Comparison of ENCODE assay signal across 15 mouse cellular contexts in the genomic region with DNA sequence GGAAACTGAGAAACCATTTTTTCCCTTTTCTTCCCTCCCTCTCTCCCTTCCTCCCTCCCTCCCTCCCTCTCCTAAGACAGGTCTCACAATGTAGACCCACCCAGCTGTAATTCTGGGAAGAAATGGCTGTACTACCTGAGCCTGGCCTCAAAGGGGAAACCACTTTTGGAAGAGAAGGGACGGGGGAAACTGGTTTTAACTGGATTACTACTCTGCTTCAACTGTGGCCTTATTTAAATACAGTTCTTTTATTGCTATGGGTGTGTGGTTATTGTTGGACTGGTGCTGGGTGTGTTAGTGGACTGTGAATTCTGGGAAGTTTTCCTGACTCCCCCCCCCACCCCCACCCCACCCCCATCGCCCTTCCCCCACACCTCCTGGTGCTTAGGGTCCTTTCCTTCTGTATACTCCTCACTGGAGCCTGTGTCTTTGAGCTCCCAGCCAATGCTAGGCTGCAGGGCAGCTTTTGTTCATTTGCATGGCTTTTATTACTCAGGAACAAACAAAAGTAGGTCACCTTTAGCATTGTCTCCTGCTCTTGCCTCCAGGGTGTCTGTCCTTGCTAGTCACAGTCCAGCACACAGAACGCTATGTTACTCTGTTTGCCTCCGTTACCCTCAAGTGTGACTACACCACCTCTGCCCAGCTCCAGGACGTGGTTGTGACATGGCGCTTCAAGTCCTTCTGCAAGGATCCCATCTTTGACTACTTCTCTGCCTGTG. TPM values are rescaled to one million over a fixed set of nuclear protein-coding genes. Genes with fewer than 3 reads are reported as not detected.
A peak's percentile ranks its signal among the peaks of the same experiment; 100 is the strongest.
DNase-seq lines count a peak whose midpoint lies in the region; ATAC-seq lines count a peak whose summit lies in the region.
"Had no signal": no experiment of that assay in that cellular context is flagged by ENCODE, and none has a peak within 500 bp of the region (broad histone marks: within the 10 kb centered on the region; RNA-seq: fewer than 3 reads in every experiment).

No protein-coding gene starts in this region.

- H3K27ac ChIP-seq in intestine, embryonic 15.5 days: peak overlapping the region; percentile 11; the same call in 1 of the 2 replicates
- H3K27ac ChIP-seq in hindbrain, embryonic 16.5 days (ENCODE audit: low read depth, low read length): no peak overlapping the region
- H3K27ac ChIP-seq: heart, embryonic 13.5 days; hindbrain, postnatal 0 days; limb, embryonic 15.5 days had no signal

- H3K4me1 ChIP-seq in intestine, embryonic 15.5 days (replicated peaks): no peaks in the 10 kb centered on the region
- no peaks in the 10 kb centered on the region for H3K4me1 ChIP-seq in hindbrain, embryonic 16.5 days (ENCODE audit: control insufficient read depth, insufficient read depth, low read depth, low read length)
- H3K4me1 ChIP-seq: heart, embryonic 13.5 days; limb, embryonic 15.5 days had no signal

- no peaks in the 10 kb centered on the region for H3K27me3 ChIP-seq in intestine, embryonic 15.5 days (replicated peaks)
- H3K27me3 ChIP-seq in hindbrain, embryonic 16.5 days (replicated peaks; ENCODE audit: control insufficient read depth, insufficient read depth, low read length): no peaks in the 10 kb centered on the region
- H3K27me3 ChIP-seq: heart, embryonic 13.5 days; limb, embryonic 15.5 days had no signal

- H3K9ac ChIP-seq in intestine, embryonic 15.5 days: no peak overlapping the region
- H3K9ac ChIP-seq in hindbrain, embryonic 16.5 days (ENCODE audit: low read depth, low read length): no peak overlapping the region
- H3K9ac ChIP-seq: heart, embryonic 13.5 days; limb, embryonic 15.5 days had no signal

- 54% methylated on average over 6 of the region's 6 CpGs for WGBS in intestine, embryonic 15.5 days
- 69% methylated on average over 6 of the region's 6 CpGs for WGBS in hindbrain, embryonic 16.5 days

- peak; percentile 42 for DNase-seq in urinary bladder, adult 2 months (ENCODE audit: low spot score)
- no peak for DNase-seq in urinary bladder, postnatal 10 days (ENCODE audit: low spot score)
- DNase-seq in kidney, postnatal 10 days: peak; percentile 24
- DNase-seq in embryo, embryonic 11 days: no peak
- DNase-seq in layer of hippocampus, postnatal 36 days: no peak
- DNase-seq: gastrocnemius, postnatal 36 days; lung, postnatal 36 days; thymus, adult 2 months had no signal

- H3K4me2 ChIP-seq in intestine, embryonic 15.5 days (replicated peaks): no peak overlapping the region
- H3K4me2 ChIP-seq in hindbrain, embryonic 16.5 days (ENCODE audit: low read length): no peak overlapping the region
- H3K4me2 ChIP-seq: heart, embryonic 13.5 days; limb, embryonic 15.5 days had no signal

- H3K4me3 ChIP-seq in intestine, embryonic 15.5 days (replicated peaks): no peak overlapping the region
- no peak overlapping the region for H3K4me3 ChIP-seq in hindbrain, embryonic 16.5 days (ENCODE audit: low read length)
- H3K4me3 ChIP-seq: heart, embryonic 13.5 days; limb, embryonic 15.5 days had no signal

- ATAC-seq in intestine, embryonic 15.5 days: peak; percentile 91
- no peak for ATAC-seq in hindbrain, embryonic 16.5 days
- ATAC-seq: forebrain, embryonic 16.5 days; hindbrain, postnatal 0 days had no signal

- no peaks in the 10 kb centered on the region for H3K9me3 ChIP-seq in intestine, embryonic 15.5 days
- H3K9me3 ChIP-seq in hindbrain, embryonic 16.5 days (ENCODE audit: control insufficient read depth, low read length): no peaks in the 10 kb centered on the region
- H3K9me3 ChIP-seq: heart, embryonic 13.5 days; limb, embryonic 15.5 days had no signal

- no peaks in the 10 kb centered on the region for H3K36me3 ChIP-seq in intestine, embryonic 15.5 days
- H3K36me3 ChIP-seq in hindbrain, embryonic 16.5 days (ENCODE audit: control insufficient read depth, insufficient read depth, low read length): no peaks in the 10 kb centered on the region
- H3K36me3 ChIP-seq: heart, embryonic 13.5 days; limb, embryonic 15.5 days had no signal

RNA-seq across cellular contexts. Expression of a gene that starts 14.1 kb away (rescaled TPM):
- 37.2 and 43.2 TPM in 2 replicates for polyA plus RNA-seq in urinary bladder, adult 2 months (2012; rRNA removed)
- polyA plus RNA-seq in intestine, embryonic 15.5 days (2015; fragmentation: Nextera tagmentation; extraction: Ambion mirVana): 6.6 and 7.3 TPM in 2 replicates
- under 1 TPM; 0.25 TPM for total RNA-seq in layer of hippocampus, postnatal 36 days (2021)
- polyA plus RNA-seq in hindbrain, embryonic 16.5 days (2015; fragmentation: Nextera tagmentation; extraction: Ambion mirVana): 0.36 and 0.68 TPM in 2 replicates
- total RNA-seq: common myeloid progenitor, adult 5-6 weeks; gastrocnemius, postnatal 36 days had no signal

RNA-seq across cellular contexts. Expression of a gene that starts 42.0 kb away (rescaled TPM):
- 3.9 and 5.1 TPM in 2 replicates for polyA plus RNA-seq in urinary bladder, adult 2 months (2012; rRNA removed)
- 2.4 TPM in 2 replicates for polyA plus RNA-seq in intestine, embryonic 15.5 days (2015; fragmentation: Nextera tagmentation; extraction: Ambion mirVana)
- total RNA-seq in layer of hippocampus, postnatal 36 days (2021): 1 to 10 TPM; 1.3 to 1.4 TPM
- polyA plus RNA-seq in hindbrain, embryonic 16.5 days (2015; fragmentation: Nextera tagmentation; extraction: Ambion mirVana): 1.7 and 2.3 TPM in 2 replicates

Comparison
In these comparisons a context has a peak if more than half of its experiments do, and no peak if none do; other contexts are left out.
1. DNase-seq: peak in urinary bladder, adult 2 months (single experiment) and kidney, postnatal 10 days (single experiment); none in urinary bladder, postnatal 10 days (single experiment), embryo, embryonic 11 days (single experiment) and layer of hippocampus, postnatal 36 days (0 of 2).